Mouse (Mus musculus): Measurements from ENCODE around the gene Slc18b1. TPM values are rescaled to one million over a fixed set of nuclear protein-coding genes. Genes with fewer than 3 reads are reported as not detected.

The Slc18b1 gene
- total and polyA plus RNA-seq, 3 experiments = not detected

DNA sequence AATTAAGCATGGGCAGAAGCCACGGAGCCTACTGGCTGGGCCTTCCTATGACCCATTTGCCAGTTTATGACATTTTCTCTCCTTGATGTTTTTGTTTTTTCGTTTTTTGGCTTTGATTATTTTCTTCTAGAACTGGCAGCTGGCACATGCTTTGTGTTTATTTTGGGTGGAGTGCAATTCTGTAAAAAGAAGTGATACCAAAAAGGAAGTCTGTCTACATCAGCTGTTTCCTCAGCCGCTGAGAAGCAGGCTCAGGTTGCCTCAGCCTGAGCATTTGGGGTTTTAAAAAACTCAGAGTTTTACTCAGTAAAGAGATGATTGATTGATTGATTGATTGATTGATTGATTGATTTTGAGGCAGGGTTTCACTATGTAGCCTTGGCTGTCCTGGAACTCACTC is 6.1 kb downstream of the Slc18b1 start:
- Histone ChIP-seq H3K9me3 (replicated peaks) (no peaks in the 10 kb centered on the region), H3K4me3 (ENCODE audit: low read depth, low read length) (no peak overlapping the region), H3K4me1 (ENCODE audit: insufficient read depth, low read depth, low read length) (no peaks in the 10 kb centered on the region), H3K36me3 (replicated peaks) (no peaks in the 10 kb centered on the region), H3K27me3 (ENCODE audit: insufficient read depth, low read length) (peaks cover 17% of the 10 kb centered on the region)
- TF ChIP-seq POLR2AphosphoS5 (IDR thresholded peaks at IDR 0.05; ENCODE audit: insufficient replicate concordance, low read depth, low read length) (no peak), CTCF (IDR thresholded peaks at IDR 0.05; ENCODE audit: low read depth, low read length) (no peak), GATA1 (IDR thresholded peaks at IDR 0.05; ENCODE audit: borderline replicate concordance, low read length) (no peak)
- DNase-seq (ENCODE audit: low spot score) (no peak), ATAC-seq (ENCODE audit: extremely low read depth, insufficient number of reproducible peaks, low FRiP score, poor library complexity, severe bottlenecking) (no peak)

GRCm38 (mm10) chr10:23804665-23805064 is 7.9 kb downstream of the Slc18b1 start:
- Histone ChIP-seq H3K36me3 (replicated peaks) (no peaks in the 10 kb centered on the region), H3K4me1 (ENCODE audit: insufficient read depth, low read depth, low read length) (no peaks in the 10 kb centered on the region), H3K27me3 (ENCODE audit: insufficient read depth, low read length) (peaks cover 17% of the 10 kb centered on the region), H3K4me3 (ENCODE audit: low read depth, low read length) (no peak overlapping the region), H3K9me3 (replicated peaks) (no peaks in the 10 kb centered on the region)
- TF ChIP-seq GATA2 (IDR thresholded peaks at IDR 0.05; ENCODE audit: borderline replicate concordance, low read depth, low read length) = no peak
- no peak for TF ChIP-seq CTCF (IDR thresholded peaks at IDR 0.05; ENCODE audit: low read depth, low read length)
- no peak for TF ChIP-seq GATA1 (IDR thresholded peaks at IDR 0.05; ENCODE audit: borderline replicate concordance, low read length)
- no peak for TF ChIP-seq TAL1 (conservative IDR thresholded peaks at IDR 0.05; ENCODE audit: low read depth, low read length)
- no peak for TF ChIP-seq POLR2AphosphoS5 (IDR thresholded peaks at IDR 0.05; ENCODE audit: insufficient replicate concordance, low read depth, low read length)
- no peak for ATAC-seq (ENCODE audit: extremely low read depth, insufficient number of reproducible peaks, low FRiP score, poor library complexity, severe bottlenecking)
- no peak for DNase-seq (ENCODE audit: low spot score)

GRCm38 (mm10) chr10:23806201-23806600 is 9.4 kb downstream of the Slc18b1 start:
- TF ChIP-seq CTCF (IDR thresholded peaks at IDR 0.05; ENCODE audit: low read depth, low read length) = no peak
- no peak for TF ChIP-seq POLR2AphosphoS5 (IDR thresholded peaks at IDR 0.05; ENCODE audit: insufficient replicate concordance, low read depth, low read length)
- TF ChIP-seq GATA2 (IDR thresholded peaks at IDR 0.05; ENCODE audit: borderline replicate concordance, low read depth, low read length) = no peak
- TF ChIP-seq GATA1 (IDR thresholded peaks at IDR 0.05; ENCODE audit: borderline replicate concordance, low read length) = no peak
- no peak for TF ChIP-seq TAL1 (conservative IDR thresholded peaks at IDR 0.05; ENCODE audit: low read depth, low read length)
- Histone ChIP-seq H3K9me3 (replicated peaks) (no peaks in the 10 kb centered on the region), H3K27me3 (ENCODE audit: insufficient read depth, low read length) (peaks cover 8% of the 10 kb centered on the region), H3K4me3 (ENCODE audit: low read depth, low read length) (no peak overlapping the region), H3K4me1 (ENCODE audit: insufficient read depth, low read depth, low read length) (no peaks in the 10 kb centered on the region), H3K36me3 (replicated peaks) (no peaks in the 10 kb centered on the region)
- ATAC-seq (ENCODE audit: extremely low read depth, insufficient number of reproducible peaks, low FRiP score, poor library complexity, severe bottlenecking) (no peak), DNase-seq (ENCODE audit: low spot score) (no peak)

GRCm38 (mm10) chr10:23811635-23812437 is 15.1 kb downstream of the Slc18b1 start:
- H3K27me3 ChIP-seq (ENCODE audit: insufficient read depth, low read length) = peaks cover 3% of the 10 kb centered on the region
- DNase-seq (ENCODE audit: low spot score) (peak; percentile 20), ATAC-seq (ENCODE audit: extremely low read depth, insufficient number of reproducible peaks, low FRiP score, poor library complexity, severe bottlenecking) (no peak)
- H3K9me3 ChIP-seq (replicated peaks) = no peaks in the 10 kb centered on the region
- no peak for TF ChIP-seq TAL1 (conservative IDR thresholded peaks at IDR 0.05; ENCODE audit: low read depth, low read length)
- TF ChIP-seq CTCF (IDR thresholded peaks at IDR 0.05; ENCODE audit: low read depth, low read length) = peak; percentile 97
- H3K36me3 ChIP-seq (replicated peaks) = no peaks in the 10 kb centered on the region
- H3K4me3 ChIP-seq (ENCODE audit: low read depth, low read length) = no peak overlapping the region
- no peaks in the 10 kb centered on the region for H3K4me1 ChIP-seq (ENCODE audit: insufficient read depth, low read depth, low read length)

GRCm38 (mm10) chr10:23812438-23812759 is 15.6 kb downstream of the Slc18b1 start:
- TF ChIP-seq GATA2 (IDR thresholded peaks at IDR 0.05; ENCODE audit: borderline replicate concordance, low read depth, low read length) = no peak
- no peak for TF ChIP-seq TAL1 (conservative IDR thresholded peaks at IDR 0.05; ENCODE audit: low read depth, low read length)
- TF ChIP-seq POLR2AphosphoS5 (IDR thresholded peaks at IDR 0.05; ENCODE audit: insufficient replicate concordance, low read depth, low read length) = no peak
- TF ChIP-seq CTCF (IDR thresholded peaks at IDR 0.05; ENCODE audit: low read depth, low read length) = no peak
- no peak for TF ChIP-seq GATA1 (IDR thresholded peaks at IDR 0.05; ENCODE audit: borderline replicate concordance, low read length)
- DNase-seq (ENCODE audit: low spot score) = no peak
- Histone ChIP-seq H3K27me3 (ENCODE audit: insufficient read depth, low read length) (peaks cover 3% of the 10 kb centered on the region), H3K36me3 (replicated peaks) (no peaks in the 10 kb centered on the region), H3K9me3 (replicated peaks) (no peaks in the 10 kb centered on the region), H3K4me1 (ENCODE audit: insufficient read depth, low read depth, low read length) (no peaks in the 10 kb centered on the region), H3K4me3 (ENCODE audit: low read depth, low read length) (no peak overlapping the region)
- ATAC-seq (ENCODE audit: extremely low read depth, insufficient number of reproducible peaks, low FRiP score, poor library complexity, severe bottlenecking) = no peak

GRCm38 (mm10) chr10:23812852-23813766 is 16.3 kb downstream of the Slc18b1 start:
- ATAC-seq (ENCODE audit: extremely low read depth, insufficient number of reproducible peaks, low FRiP score, poor library complexity, severe bottlenecking) (no peak), DNase-seq (ENCODE audit: low spot score) (no peak)
- Histone ChIP-seq H3K27me3 (ENCODE audit: insufficient read depth, low read length) (peaks cover 3% of the 10 kb centered on the region), H3K4me1 (ENCODE audit: insufficient read depth, low read depth, low read length) (no peaks in the 10 kb centered on the region), H3K9me3 (replicated peaks) (no peaks in the 10 kb centered on the region), H3K36me3 (replicated peaks) (no peaks in the 10 kb centered on the region), H3K4me3 (ENCODE audit: low read depth, low read length) (no peak overlapping the region)
- no peak for TF ChIP-seq GATA2 (IDR thresholded peaks at IDR 0.05; ENCODE audit: borderline replicate concordance, low read depth, low read length)
- TF ChIP-seq TAL1 (conservative IDR thresholded peaks at IDR 0.05; ENCODE audit: low read depth, low read length) = no peak
- no peak for TF ChIP-seq POLR2AphosphoS5 (IDR thresholded peaks at IDR 0.05; ENCODE audit: insufficient replicate concordance, low read depth, low read length)
- TF ChIP-seq CTCF (IDR thresholded peaks at IDR 0.05; ENCODE audit: low read depth, low read length) = no peak
- TF ChIP-seq GATA1 (IDR thresholded peaks at IDR 0.05; ENCODE audit: borderline replicate concordance, low read length) = no peak

All from G1E (cell line).